Mouse (Mus musculus) 3T3-L1 (cell line): ENCODE measurements around the gene Dgkz.

Experiments
- DNase-seq: peaks from one replicate; pipeline ENCODE4 v3.0.0-alpha.2; 2015; ENCODE audit warnings: low read depth, low spot score

Dgkz gene

DNA sequence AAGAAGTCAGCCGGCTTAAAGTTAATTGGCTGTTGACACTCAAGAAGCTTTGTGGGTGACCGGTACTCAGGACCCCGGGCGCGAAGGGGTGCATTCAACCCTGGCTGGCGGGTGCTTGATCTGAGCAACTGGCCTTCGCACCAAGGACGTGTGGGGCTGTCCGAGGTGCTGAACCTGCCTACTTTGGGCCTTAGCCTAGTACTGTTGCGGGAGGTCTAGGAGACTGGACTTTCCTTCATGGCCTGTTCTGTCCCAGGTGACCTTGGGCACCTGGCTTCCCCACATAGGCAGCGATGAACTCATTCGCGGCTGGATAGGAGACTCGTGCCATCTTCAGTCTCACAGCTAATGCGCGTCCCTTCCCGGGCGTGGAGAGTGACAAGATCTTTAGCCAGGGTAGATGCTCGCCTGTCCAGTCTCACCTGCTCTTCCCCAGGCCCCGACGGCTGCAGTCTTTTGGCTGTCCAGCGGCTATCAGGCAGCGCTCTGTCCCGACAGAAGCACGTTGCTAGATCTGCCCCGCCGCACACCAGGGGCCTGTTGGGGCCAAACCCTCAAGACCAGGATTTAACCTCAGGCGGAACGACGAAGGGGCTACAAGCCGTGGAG, 54.4 kb downstream of the Dgkz start:
- DNase-seq, result peak; percentile 55

GRCm38 (mm10) chr2:91920130-91920529, 55.5 kb downstream of the Dgkz start:
- DNase-seq, result no peak

DNA sequence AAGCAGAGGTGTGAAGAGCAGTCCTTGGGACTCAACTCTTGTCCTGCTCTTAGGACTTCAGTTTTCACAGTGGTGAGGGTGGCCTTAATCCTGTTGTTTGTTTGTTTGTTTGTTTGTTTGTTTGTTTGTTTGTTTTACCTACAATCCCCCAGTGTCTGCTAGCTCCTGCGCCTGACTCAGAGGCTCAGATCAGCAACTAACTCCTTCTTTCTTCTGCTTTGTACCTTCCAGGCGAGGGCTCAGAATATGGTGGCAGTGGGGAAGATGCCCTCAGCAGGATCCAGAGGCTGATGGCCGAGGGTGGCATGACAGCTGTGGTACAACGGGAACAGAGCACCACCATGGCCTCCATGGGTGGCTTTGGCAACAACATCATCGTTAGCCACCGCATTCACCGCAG, 58.6 kb downstream of the Dgkz start:
- DNase-seq, result no peak

DNA sequence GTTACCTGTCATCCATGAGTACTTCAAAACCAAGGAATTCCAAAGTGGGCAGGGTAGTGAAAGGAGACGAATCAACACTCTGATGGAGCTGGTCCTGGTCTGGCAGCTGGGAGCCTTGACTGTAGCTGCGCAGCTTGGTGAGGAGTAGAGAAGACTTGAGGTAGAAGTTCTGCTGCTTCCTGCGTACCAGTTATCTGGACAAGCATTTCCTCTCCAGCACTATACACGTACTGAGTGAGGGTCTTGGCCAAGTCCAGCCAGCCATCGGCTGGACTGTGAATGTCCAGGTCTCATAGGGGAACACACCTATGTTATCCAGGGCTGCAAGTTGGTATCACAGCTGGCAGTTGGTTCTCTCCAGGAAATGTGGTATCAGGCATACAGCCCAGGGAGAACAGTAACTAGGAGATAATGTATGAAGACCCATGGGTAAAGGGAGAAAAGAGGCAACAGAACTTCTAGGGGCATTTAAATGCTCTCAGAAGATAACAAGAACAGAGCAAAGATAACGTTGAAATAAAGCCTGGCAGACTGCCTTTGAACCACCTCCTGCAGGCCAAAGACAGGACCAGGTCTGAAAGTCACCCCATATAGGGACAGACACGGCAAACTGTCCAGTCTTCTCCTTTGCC, 59.2 kb downstream of the Dgkz start:
- DNase-seq, result no peak

- no peak for DNase-seq
Observed at GRCm38 (mm10) chr2:91913328-91914110, 62.1 kb downstream of the Dgkz start.

- DNase-seq, result no peak
Observed at GRCm38 (mm10) chr2:91912616-91913015, 63.0 kb downstream of the Dgkz start.

- DNase-seq, result no peak
Observed at GRCm38 (mm10) chr2:91906141-91906540, 69.5 kb downstream of the Dgkz start.

GRCm38 (mm10) chr2:91904618-91905307, 70.9 kb downstream of the Dgkz start:
- no peak for DNase-seq

DNA sequence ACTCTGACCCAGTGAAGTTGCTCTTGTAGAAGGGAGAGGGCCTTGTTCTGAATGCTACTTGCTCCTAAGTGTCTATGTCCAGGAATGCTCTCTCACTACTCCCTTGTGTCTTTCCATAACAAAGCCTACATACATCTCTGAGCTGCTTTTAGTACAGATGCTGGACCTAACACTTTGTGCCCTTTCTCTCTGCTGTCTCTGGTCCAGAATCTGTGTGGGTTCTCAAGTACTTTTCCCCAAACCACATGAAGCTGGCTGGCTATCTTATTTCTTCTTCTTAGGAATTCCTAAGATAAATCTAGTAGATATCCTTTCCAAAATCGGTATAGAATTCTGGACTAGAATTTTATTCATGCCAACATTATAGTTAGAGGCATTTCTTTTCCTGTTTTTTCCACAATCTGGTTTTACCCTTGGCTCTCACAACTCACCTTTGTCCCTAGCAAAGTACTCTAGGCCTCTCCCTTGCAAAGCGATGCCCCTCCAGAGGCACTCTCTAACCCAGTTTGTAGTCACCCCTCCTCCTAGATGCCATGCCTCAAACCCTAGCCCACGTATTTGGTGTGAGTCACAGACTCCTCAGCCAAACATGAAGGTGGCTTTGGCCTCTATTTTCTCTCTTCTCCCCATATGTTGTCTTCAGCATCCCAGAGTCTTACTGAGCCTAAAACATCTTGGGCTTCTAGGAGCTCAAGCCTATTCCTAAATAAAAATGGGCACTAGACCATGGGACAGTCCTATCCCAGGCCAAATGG, 72.3 kb downstream of the Dgkz start:
- peak; percentile 42 for DNase-seq

GRCm38 (mm10) chr2:91902336-91902735, 73.3 kb downstream of the Dgkz start:
- no peak for DNase-seq

DNA sequence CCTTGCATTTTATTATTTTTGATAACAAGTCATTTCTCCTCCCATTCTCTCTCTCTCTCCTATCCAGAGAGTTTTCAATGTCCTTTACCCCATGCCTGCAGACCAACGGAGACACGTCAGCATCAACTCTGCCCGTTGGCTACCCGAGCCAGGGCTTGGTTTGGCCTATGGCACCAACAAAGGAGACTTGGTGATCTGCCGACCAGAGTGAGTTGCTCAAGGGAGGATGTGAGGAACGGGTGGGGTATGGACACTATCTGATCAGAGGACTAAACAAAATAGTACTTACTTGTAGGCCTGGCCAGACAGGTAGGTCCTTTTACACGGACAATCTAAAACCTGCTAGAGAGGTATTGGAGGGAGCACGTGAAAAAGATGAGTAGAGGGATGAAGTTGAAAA, 75.2 kb downstream of the Dgkz start:
- DNase-seq, result no peak

DNA sequence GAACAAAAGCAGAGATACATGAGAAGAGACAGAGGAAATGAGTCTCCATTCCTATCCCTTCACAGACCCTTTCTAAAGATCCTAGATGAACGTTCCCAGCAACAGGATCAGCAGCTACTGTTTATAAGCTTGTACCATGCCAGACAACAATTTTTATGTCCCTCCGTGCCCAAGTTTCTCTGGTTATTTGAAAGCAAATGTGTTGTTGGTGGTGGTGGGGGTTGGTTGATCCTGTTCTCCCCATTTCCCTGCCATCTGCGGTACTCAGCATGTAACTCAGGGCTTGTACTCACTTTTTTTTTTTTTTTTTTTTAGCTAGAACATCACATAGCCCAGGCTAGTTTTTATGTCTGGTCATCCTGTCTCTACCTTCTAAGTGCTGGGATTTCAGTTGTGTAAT, 76.5 kb downstream of the Dgkz start:
- DNase-seq, result no peak

DNA sequence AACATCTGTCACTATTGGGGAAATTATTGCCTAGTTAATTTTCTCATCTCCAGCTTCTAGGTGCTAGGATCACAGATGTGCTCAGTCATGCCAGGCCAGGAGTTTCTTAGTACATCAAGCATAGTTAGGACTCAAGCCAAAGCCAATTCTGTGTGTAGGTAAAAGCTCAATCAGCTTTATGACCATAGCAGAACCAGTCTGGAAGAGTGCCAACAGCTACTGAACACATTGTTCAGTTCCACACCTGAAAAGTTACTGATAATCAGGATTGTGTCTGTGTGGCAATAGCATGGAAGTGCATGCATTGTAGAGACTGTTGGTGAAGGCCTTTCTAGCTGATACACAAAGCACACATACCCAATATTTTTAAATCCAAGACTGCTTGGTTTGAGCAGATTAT, 77.7 kb downstream of the Dgkz start:
- DNase-seq, result no peak

DNA sequence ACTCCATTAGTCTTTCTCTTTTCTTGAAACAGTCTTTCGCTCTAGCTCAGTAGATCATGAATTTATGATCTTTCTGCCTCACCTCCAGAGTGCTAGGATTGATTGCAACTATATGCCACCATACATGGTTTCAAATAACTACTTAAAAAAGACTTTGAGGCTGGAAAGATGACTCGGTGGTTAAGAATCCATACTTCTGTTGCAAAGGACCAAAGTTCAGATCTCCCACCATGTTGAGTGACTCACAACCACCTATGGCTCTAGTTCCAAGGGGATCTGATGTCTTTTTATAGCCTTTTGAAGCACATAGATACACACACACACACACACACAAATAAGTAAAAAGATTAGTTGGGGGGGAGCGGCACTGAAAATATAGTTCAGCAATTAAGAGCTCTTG, 80.3 kb downstream of the Dgkz start:
- peak; percentile 92 for DNase-seq

DNA sequence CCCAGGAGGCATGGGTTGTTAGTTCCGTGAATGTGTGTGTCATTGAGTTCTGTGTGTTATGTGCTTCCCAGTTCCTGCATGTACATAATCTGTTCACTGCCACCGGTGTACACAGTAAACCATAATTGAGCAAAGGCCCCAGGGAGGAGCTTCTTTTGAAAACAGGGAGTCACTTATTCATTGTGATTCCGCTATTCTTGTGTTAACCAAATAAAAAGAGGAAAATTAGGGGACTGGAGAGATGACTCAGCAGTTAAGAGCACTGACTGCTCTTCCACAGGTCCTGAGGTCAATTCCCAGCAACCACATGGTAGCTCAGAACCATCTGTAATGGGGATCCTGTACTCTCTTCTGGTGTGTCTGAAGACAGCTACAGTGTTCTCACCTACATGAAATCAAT, 80.9 kb downstream of the Dgkz start:
- peak; percentile 60 for DNase-seq

GRCm38 (mm10) chr2:91884616-91885015, 91.0 kb downstream of the Dgkz start:
- DNase-seq, result no peak

DNA sequence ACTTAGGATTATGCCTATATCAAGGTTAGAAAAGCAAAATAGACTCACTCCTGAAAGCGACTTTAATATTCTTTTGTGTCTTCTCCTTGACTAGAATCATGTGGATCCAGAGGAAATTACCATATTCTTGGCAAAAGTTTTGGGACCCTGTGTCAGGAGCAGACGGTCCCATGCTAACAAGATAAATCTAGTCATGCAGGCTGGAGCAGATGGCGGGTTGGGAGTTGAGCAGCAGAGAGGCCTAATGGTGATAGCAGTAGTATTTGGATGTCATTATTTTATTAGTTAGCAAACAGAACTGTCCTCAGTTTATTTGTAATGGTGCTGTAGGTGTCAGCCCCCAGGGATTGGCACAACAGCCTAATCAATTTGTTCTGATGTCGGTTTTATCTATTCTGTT, 91.7 kb downstream of the Dgkz start:
- DNase-seq, result no peak
